ENCODE assay signal across 18 mouse cellular contexts in the genomic region with DNA sequence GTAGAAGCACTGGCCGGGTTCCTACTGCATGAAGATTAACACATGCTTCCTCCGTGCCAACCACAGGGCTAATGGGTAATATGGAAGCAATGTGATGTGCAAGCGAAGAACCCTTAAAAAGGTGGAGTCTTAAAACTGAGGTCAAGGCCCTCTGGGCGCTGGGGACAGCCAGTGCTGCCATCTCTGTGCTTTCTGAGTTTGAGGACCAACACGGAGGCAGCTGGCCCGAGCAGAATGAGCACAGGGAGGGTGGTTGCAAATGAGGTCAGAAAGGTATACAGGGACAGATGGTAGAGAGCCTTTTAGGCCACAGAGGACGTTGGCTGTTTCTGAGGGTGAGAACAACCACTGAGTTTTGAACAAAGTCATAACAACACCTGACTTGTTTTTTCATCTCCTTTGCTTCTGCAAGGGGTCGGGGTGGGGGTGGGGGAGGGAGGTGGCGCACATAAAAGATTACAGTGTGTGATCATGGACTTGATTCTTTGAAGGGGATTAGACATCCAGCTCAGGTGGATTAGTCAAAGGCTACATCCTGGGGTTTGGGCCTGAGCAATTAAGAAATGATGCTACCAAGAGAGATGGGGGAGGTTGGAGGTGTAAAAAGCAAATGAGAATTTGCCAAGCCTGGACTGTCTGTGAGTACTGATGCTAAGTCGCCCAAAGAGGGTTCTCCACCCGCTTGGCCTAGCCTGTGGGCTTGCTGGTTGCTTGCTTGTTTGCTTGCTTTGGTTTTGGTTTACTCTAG. TPM values are rescaled to one million over a fixed set of nuclear protein-coding genes. Genes with fewer than 3 reads are reported as not detected.
DNase-seq lines count a peak whose midpoint lies in the region; ATAC-seq and TF ChIP-seq lines count a peak whose summit lies in the region.
"Had no signal": no experiment of that assay in that cellular context is flagged by ENCODE, and none has a peak within 500 bp of the region (broad histone marks: within the 10 kb centered on the region; RNA-seq: fewer than 3 reads in every experiment).

No protein-coding gene starts in this region.

- peak; percentile 21 for ATAC-seq in activated CD4-positive, CD25-positive, alpha-beta regulatory T cell, adult 4 months
- ATAC-seq in liver, postnatal 0 days = no peak
- ATAC-seq: forebrain, embryonic 16.5 days; intestine, embryonic 15.5 days; liver, embryonic 12.5 days; midbrain, embryonic 16.5 days had no signal

- TF ChIP-seq EP300 in liver, postnatal 0 days (IDR thresholded peaks at IDR 0.05; ENCODE audit: low read depth) = no peak

- no peak overlapping the region for H3K9ac ChIP-seq in liver, postnatal 0 days (replicated peaks)
- H3K9ac ChIP-seq: intestine, embryonic 15.5 days; kidney, embryonic 15.5 days; liver, embryonic 12.5 days had no signal

- TF ChIP-seq CTCF in liver, postnatal 0 days (IDR thresholded peaks at IDR 0.05; ENCODE audit: low read depth) = no peak

- H3K4me1 ChIP-seq in liver, postnatal 0 days (ENCODE audit: insufficient read depth) = no peaks in the 10 kb centered on the region
- H3K4me1 ChIP-seq: intestine, embryonic 15.5 days; kidney, embryonic 15.5 days; liver, embryonic 12.5 days had no signal

- H3K36me3 ChIP-seq in liver, postnatal 0 days (replicated peaks; ENCODE audit: insufficient read depth, low read length) = no peaks in the 10 kb centered on the region
- H3K36me3 ChIP-seq: intestine, embryonic 15.5 days; kidney, embryonic 15.5 days; liver, embryonic 12.5 days had no signal

- no peaks in the 10 kb centered on the region for H3K9me3 ChIP-seq in liver, postnatal 0 days (ENCODE audit: low read length)
- H3K9me3 ChIP-seq: intestine, embryonic 15.5 days; kidney, embryonic 15.5 days; liver, embryonic 12.5 days had no signal

- H3K27me3 ChIP-seq in liver, postnatal 0 days (ENCODE audit: insufficient read depth, low read length) = no peaks in the 10 kb centered on the region
- H3K27me3 ChIP-seq: intestine, embryonic 15.5 days; kidney, embryonic 15.5 days; liver, embryonic 12.5 days had no signal

- peak; percentile 41 for DNase-seq in CD4-positive helper T cell, adult 2 months (ENCODE audit: low read depth, low spot score)
- peak; percentile 86 for DNase-seq in cerebellum, adult 9-11 months
- DNase-seq in thymus, adult 18-20 months = peak; percentile 49 to 77
- no peak for DNase-seq in left cerebral cortex, adult 11 months (ENCODE audit: low spot score)
- DNase-seq in liver, postnatal 0 days = no peak
- DNase-seq in frontal cortex, postnatal 25 days (ENCODE audit: low spot score in 2 of 2) = no peak
- DNase-seq in kidney, postnatal 10 days = no peak
- DNase-seq: heart, adult 11 months had no signal

- H3K27ac ChIP-seq in liver, postnatal 0 days (ENCODE audit: low read depth) = no peak overlapping the region
- H3K27ac ChIP-seq: intestine, embryonic 15.5 days; kidney, embryonic 15.5 days; left cerebral cortex, adult 2 months; liver, embryonic 12.5 days had no signal

- 53% methylated on average over 11 of the region's 11 CpGs for WGBS in liver, postnatal 0 days (ENCODE audit: insufficient replicate concordance)

- H3K4me3 ChIP-seq in liver, postnatal 0 days (ENCODE audit: low read depth, low read length) = no peak overlapping the region
- H3K4me3 ChIP-seq: erythroblast, embryonic 14.5 days; intestine, embryonic 15.5 days; kidney, embryonic 15.5 days; left cerebral cortex, adult 2 months; liver, embryonic 12.5 days had no signal

- no peak overlapping the region for H3K4me2 ChIP-seq in liver, postnatal 0 days (ENCODE audit: low read depth, low read length)
- H3K4me2 ChIP-seq: intestine, embryonic 15.5 days; kidney, embryonic 15.5 days; liver, embryonic 12.5 days had no signal

RNA-seq across cellular contexts. Expression of gene Kcna2, which starts 10.4 kb away (rescaled TPM):
- polyA plus RNA-seq in activated CD4-positive, CD25-positive, alpha-beta regulatory T cell, adult 4 months (2017; shearing (Covaris generic)) = under 1 TPM; 0.10 to 0.13 TPM
- 0.07 and 0.11 TPM in 2 replicates for polyA plus RNA-seq in liver, postnatal 0 days (2015; fragmentation: Nextera tagmentation; extraction: Ambion mirVana)
- polyA plus RNA-seq: C2C12; limb, embryonic 11.5 days had no signal

RNA-seq across cellular contexts. Expression of gene Kcna3, which starts 54.6 kb away (rescaled TPM):
- polyA plus RNA-seq in activated CD4-positive, CD25-positive, alpha-beta regulatory T cell, adult 4 months (2017; shearing (Covaris generic)) = 10 to 100 TPM in 1 of 2 experiments, 1 to 10 TPM in 1; 9.3 to 10.1 TPM
- 1.2 TPM in 2 replicates for polyA plus RNA-seq in liver, postnatal 0 days (2015; fragmentation: Nextera tagmentation; extraction: Ambion mirVana)
- polyA plus RNA-seq: erythroblast, embryonic 14.5 days had no signal

Comparison
In these comparisons a context has a peak if more than half of its experiments do, and no peak if none do; other contexts are left out.
1. DNase-seq: peak in CD4-positive helper T cell, adult 2 months (single experiment), cerebellum, adult 9-11 months (single experiment) and thymus, adult 18-20 months (2 of 2); none in left cerebral cortex, adult 11 months (single experiment), liver, postnatal 0 days (single experiment), frontal cortex, postnatal 25 days (0 of 2) and kidney, postnatal 10 days (single experiment).